Mouse (Mus musculus): ENCODE measurements around the gene Zfy1. TPM values are rescaled to one million over a fixed set of nuclear protein-coding genes. Genes with fewer than 3 reads are reported as not detected.
A peak's percentile ranks its signal among the peaks of the same experiment; 100 is the strongest.
"Not testable (repeated sequence)": the region's sequence is repeated elsewhere in the genome, so short reads cannot be mapped to it uniquely, and the experiment has no call there.

Gene Zfy1
- not detected for total RNA-seq (2021)
- long read RNA-seq, experiment 1 = 0 reads
- long read RNA-seq, experiment 2 = 0 reads

- not testable (repeated sequence) for DNase-seq (ENCODE audit: low spot score)
These were observed at the start of gene Zfy1 for GRCm38 (mm10) chrY:797309-797708. Gene Zfy1, minus strand, starts transcription at chrY:797409.

- DNase-seq (ENCODE audit: low spot score) = no peak
These were observed 21.2 kb upstream of the Zfy1 start, which contains the start of gene Uba1y for GRCm38 (mm10) chrY:818396-818795. Gene Uba1y, plus strand, starts transcription at chrY:818649.

- peak; percentile 30 for DNase-seq (ENCODE audit: low spot score)
These were observed 11.9 kb upstream of the Zfy1 start for GRCm38 (mm10) chrY:808991-809661.

Other genes with a start within 250 kb of the Zfy1 start
- gene Uba1y, start 21.2 kb upstream of the Zfy1 start, total RNA-seq (2021) = not detected
- gene Kdm5d, start 100.4 kb upstream of the Zfy1 start, total RNA-seq (2021) = 1 to 10 TPM in 1 of 2 experiments, not detected in 1; 8.3 TPM
- 10 to 100 TPM in 1 of 2 experiments, not detected in 1; 50.2 TPM for gene Eif2s3y, start 213.1 kb upstream of the Zfy1 start, total RNA-seq (2021)